Mouse (Mus musculus) ES-E14 (cell line): ENCODE results near the gene Morn1.

ENCODE experiments used
- CHD2 ChIP-seq: IDR thresholded peaks from 2 replicates; pipeline ENCODE4 v1.6.1; 2014; ENCODE audit warnings: mild to moderate bottlenecking, low read depth, low read length, inconsistent platforms
- MAFK ChIP-seq: IDR thresholded peaks from 2 replicates; pipeline ENCODE4 v1.6.1; 2014; ENCODE audit warnings: mild to moderate bottlenecking, low read depth, low read length, inconsistent platforms; ENCODE audit not compliant: insufficient read depth
- ZNF384 ChIP-seq: IDR thresholded peaks from 2 replicates; pipeline ENCODE4 v1.6.1; 2012; ENCODE audit warnings: low read depth, low read length, inconsistent platforms

DNA sequence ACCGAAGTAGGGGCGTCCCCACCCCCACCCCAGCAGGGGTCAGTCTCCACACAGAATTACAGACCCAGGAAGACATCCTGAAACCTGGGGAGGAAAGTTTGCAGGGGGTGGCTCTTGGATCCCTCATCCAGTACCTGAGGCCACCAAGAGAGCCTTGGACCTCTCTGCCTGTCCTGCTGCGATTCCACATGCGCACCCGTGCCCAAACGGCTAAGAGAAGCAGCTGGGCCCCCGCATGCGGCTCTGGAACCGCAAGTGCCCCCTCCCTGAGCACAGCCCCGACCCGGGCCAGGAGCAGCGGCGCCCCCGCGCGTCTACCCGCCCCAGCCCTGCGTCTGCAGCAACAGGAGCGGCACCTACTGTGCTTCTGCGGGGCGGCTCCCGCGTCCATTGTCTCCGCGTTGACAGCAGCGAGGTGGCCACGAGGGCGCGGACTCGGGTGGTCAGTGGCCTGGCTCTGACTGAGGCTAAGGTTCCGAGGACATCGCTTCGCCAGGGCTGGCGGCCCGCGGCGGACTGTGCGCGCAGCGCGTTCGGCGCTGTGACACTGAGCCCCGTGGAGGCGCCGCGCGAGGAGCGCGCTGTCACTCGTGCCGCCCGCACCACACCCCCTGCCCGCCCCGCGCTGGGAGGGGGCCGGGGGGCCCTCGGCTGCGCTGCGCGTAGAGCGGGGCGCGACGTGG lies 43.6 kb upstream of the Morn1 start:
- TF ChIP-seq ZNF384 (no peak), CHD2 (no peak), MAFK (no peak)
